Mouse (Mus musculus) heart, embryonic 10.5 days (tissue): ENCODE results near the gene Trmt61a. TPM values are rescaled to one million over a fixed set of nuclear protein-coding genes. Genes with fewer than 3 reads are reported as not detected.
"Not testable (repeated sequence)": the region's sequence is repeated elsewhere in the genome, so short reads cannot be mapped to it uniquely, and the experiment has no call there.

Experiments
- DNase-seq: peaks from one replicate; pipeline ENCODE4 v3.0.0-alpha.2; 2017; ENCODE audit warnings: low spot score
- H3K27ac ChIP-seq: fragments of 300-500 bp; sonication (generic); 2 replicates; pipeline ENCODE4 v1.5.1; 2016; ENCODE audit warnings: mild to moderate bottlenecking
- H3K27me3 ChIP-seq: fragments of 300-500 bp; sonication (generic); 2 replicates; pipeline ENCODE4 v1.6.1; 2016; ENCODE audit warnings: mild to moderate bottlenecking; ENCODE audit not compliant: poor library complexity, insufficient read depth, severe bottlenecking
- H3K36me3 ChIP-seq: fragments of 300-500 bp; sonication (generic); 2 replicates; pipeline ENCODE4 v1.6.1; 2016; ENCODE audit warnings: mild to moderate bottlenecking, moderate library complexity
- H3K4me1 ChIP-seq: fragments of 300-500 bp; sonication (generic); 2 replicates; pipeline ENCODE4 v1.6.1; 2016; ENCODE audit warnings: mild to moderate bottlenecking
- H3K4me3 ChIP-seq: fragments of 300-500 bp; sonication (generic); 2 replicates; pipeline ENCODE4 v1.5.1; 2016; ENCODE audit warnings: mild to moderate bottlenecking, moderate library complexity
- H3K9me3 ChIP-seq: fragments of 300-500 bp; sonication (generic); 2 replicates; pipeline ENCODE4 v1.6.1; 2016; ENCODE audit warnings: mild to moderate bottlenecking, moderate library complexity
- WGBS: fragments of 180-500 bp; shearing (Covaris S2); methylation state at CpG from one replicate; pipeline ENCODE4 v1.1.7; 2016; 5-methylcytosine and 5-hydroxymethylcytosine counted together
- polyA plus RNA-seq: library from polyadenylated mRNA; unstranded; fragments of >200 nt; fragmentation: Nextera tagmentation; extraction: Ambion mirVana; gene quantifications from 2 replicates; pipeline ENCODE4 v1.2.1, GENCODE M21; 2016

The Trmt61a gene
- 12.7 and 18.9 TPM in 2 replicates for polyA plus RNA-seq

GRCm38 (mm10) chr12:111677882-111678669 lies at the start of gene Trmt61a:
Gene Trmt61a (plus strand): TSS chr12:111678105.
- no peaks in the 10 kb centered on the region for H3K9me3 ChIP-seq
- peaks cover 9% of the 10 kb centered on the region for H3K27me3 ChIP-seq
- peak within 1 kb of the TSS; percentile 96 for H3K27ac ChIP-seq
- peak; percentile 97 for DNase-seq
- under 1% methylated on average over 51 of the region's 51 CpGs for WGBS
- H3K36me3 ChIP-seq = peaks cover 27% of the 10 kb centered on the region
- H3K4me3 ChIP-seq = peak within 1 kb of the TSS; percentile 90
- peaks cover 76% of the 10 kb centered on the region for H3K4me1 ChIP-seq

- Histone ChIP-seq H3K4me1 (no peaks in the 10 kb centered on the region), H3K27ac (no peak overlapping the region), H3K36me3 (peaks cover 90% of the 10 kb centered on the region), H3K9me3 (no peaks in the 10 kb centered on the region), H3K27me3 (no peaks in the 10 kb centered on the region), H3K4me3 (no peak overlapping the region)
- 57% methylated on average over 6 of the region's 6 CpGs for WGBS
- peak; percentile 87 for DNase-seq
Observed at GRCm38 (mm10) chr12:111648061-111648645, 29.8 kb upstream of the Trmt61a start.

- no peak for DNase-seq
- Histone ChIP-seq H3K9me3 (no peaks in the 10 kb centered on the region), H3K4me3 (no peak overlapping the region), H3K27me3 (no peaks in the 10 kb centered on the region), H3K27ac (no peak overlapping the region), H3K4me1 (no peaks in the 10 kb centered on the region; the same call in 1 of the 2 replicates), H3K36me3 (peaks cover 88% of the 10 kb centered on the region)
- 84% methylated on average over 3 of the region's 3 CpGs for WGBS
Observed at GRCm38 (mm10) chr12:111652953-111653352, 25.0 kb upstream of the Trmt61a start.

GRCm38 (mm10) chr12:111653434-111653833 lies 24.5 kb upstream of the Trmt61a start:
- no peak for DNase-seq
- H3K9me3 ChIP-seq = no peaks in the 10 kb centered on the region
- 54% methylated on average over 3 of the region's 3 CpGs for WGBS
- peaks cover 85% of the 10 kb centered on the region for H3K36me3 ChIP-seq
- no peaks in the 10 kb centered on the region for H3K27me3 ChIP-seq
- no peak overlapping the region for H3K27ac ChIP-seq
- no peak overlapping the region for H3K4me3 ChIP-seq
- H3K4me1 ChIP-seq = no peaks in the 10 kb centered on the region; the same call in 1 of the 2 replicates

GRCm38 (mm10) chr12:111655695-111656094 lies 22.2 kb upstream of the Trmt61a start:
- H3K27me3 ChIP-seq = no peaks in the 10 kb centered on the region
- H3K27ac ChIP-seq = no peak overlapping the region
- H3K4me1 ChIP-seq = no peaks in the 10 kb centered on the region; the same call in 1 of the 2 replicates
- no peak for DNase-seq
- no peaks in the 10 kb centered on the region for H3K9me3 ChIP-seq
- WGBS = 97% methylated on average over 11 of the region's 11 CpGs
- H3K4me3 ChIP-seq = no peak overlapping the region
- peaks cover 82% of the 10 kb centered on the region for H3K36me3 ChIP-seq

- Histone ChIP-seq H3K27me3 (no peaks in the 10 kb centered on the region), H3K4me1 (peaks cover 13% of the 10 kb centered on the region), H3K36me3 (peaks cover 71% of the 10 kb centered on the region), H3K9me3 (no peaks in the 10 kb centered on the region), H3K4me3 (no peak overlapping the region), H3K27ac (no peak overlapping the region)
- 94% methylated on average over 4 of the region's 4 CpGs for WGBS
- DNase-seq = no peak
Observed at GRCm38 (mm10) chr12:111659331-111659730, 18.6 kb upstream of the Trmt61a start.

GRCm38 (mm10) chr12:111660628-111661027 lies 17.3 kb upstream of the Trmt61a start:
- 95% methylated on average over 1 of the region's 1 CpGs for WGBS
- Histone ChIP-seq H3K4me1 (peaks cover 26% of the 10 kb centered on the region), H3K4me3 (no peak overlapping the region), H3K36me3 (peaks cover 58% of the 10 kb centered on the region), H3K27me3 (no peaks in the 10 kb centered on the region), H3K9me3 (no peaks in the 10 kb centered on the region), H3K27ac (no peak overlapping the region)
- DNase-seq = no peak

GRCm38 (mm10) chr12:111661554-111661953 lies 16.4 kb upstream of the Trmt61a start:
- WGBS = 96% methylated on average over 11 of the region's 11 CpGs
- peaks cover 35% of the 10 kb centered on the region for H3K4me1 ChIP-seq
- not testable (repeated sequence) for H3K27ac ChIP-seq, H3K9me3 ChIP-seq, DNase-seq, H3K27me3 ChIP-seq, H3K4me3 ChIP-seq
- peaks cover 50% of the 10 kb centered on the region for H3K36me3 ChIP-seq

GRCm38 (mm10) chr12:111663228-111664143 lies 14.4 kb upstream of the Trmt61a start:
- H3K27ac ChIP-seq = peak overlapping the region; percentile 71
- 54% methylated on average over 17 of the region's 17 CpGs for WGBS
- H3K9me3 ChIP-seq = no peaks in the 10 kb centered on the region
- H3K27me3 ChIP-seq = no peaks in the 10 kb centered on the region
- peaks cover 34% of the 10 kb centered on the region for H3K36me3 ChIP-seq
- no peak overlapping the region for H3K4me3 ChIP-seq
- DNase-seq = peak; percentile 79
- peaks cover 38% of the 10 kb centered on the region for H3K4me1 ChIP-seq

GRCm38 (mm10) chr12:111664144-111664634 lies 13.7 kb upstream of the Trmt61a start:
- Histone ChIP-seq H3K4me3 (no peak overlapping the region), H3K27me3 (no peaks in the 10 kb centered on the region), H3K36me3 (peaks cover 27% of the 10 kb centered on the region), H3K9me3 (no peaks in the 10 kb centered on the region), H3K27ac (peak overlapping the region; percentile 71), H3K4me1 (peaks cover 45% of the 10 kb centered on the region)
- DNase-seq = peak; percentile 79
- WGBS = 37% methylated on average over 6 of the region's 6 CpGs

- WGBS = 63% methylated on average over 13 of the region's 13 CpGs
- no peaks in the 10 kb centered on the region for H3K9me3 ChIP-seq
- peak; percentile 75 for DNase-seq
- H3K4me3 ChIP-seq = no peak overlapping the region
- peak overlapping the region; percentile 63 for H3K27ac ChIP-seq
- peaks cover 8% of the 10 kb centered on the region for H3K27me3 ChIP-seq
- peaks cover 26% of the 10 kb centered on the region for H3K36me3 ChIP-seq
- peaks cover 56% of the 10 kb centered on the region for H3K4me1 ChIP-seq
Observed at GRCm38 (mm10) chr12:111665041-111665880, 12.6 kb upstream of the Trmt61a start.

GRCm38 (mm10) chr12:111666380-111666779 lies 11.5 kb upstream of the Trmt61a start:
- DNase-seq = no peak

More at GRCm38 (mm10) chr12:111666380-111666779, 11.5 kb upstream of the Trmt61a start:
- H3K27me3 ChIP-seq = peaks cover 19% of the 10 kb centered on the region
- H3K4me3 ChIP-seq = no peak overlapping the region
- peaks cover 67% of the 10 kb centered on the region for H3K4me1 ChIP-seq
- H3K27ac ChIP-seq = 0 out of 2 replicates have a peak overlapping the region, but pooled peaks have one; percentile 63
- H3K9me3 ChIP-seq = no peaks in the 10 kb centered on the region
- peaks cover 23% of the 10 kb centered on the region for H3K36me3 ChIP-seq
- 72% methylated on average over 13 of the region's 13 CpGs for WGBS
